Mouse (Mus musculus): ENCODE results near the gene Lipc. TPM values are rescaled to one million over a fixed set of nuclear protein-coding genes. Genes with fewer than 3 reads are reported as not detected.
A peak's percentile ranks its signal among the peaks of the same experiment; 100 is the strongest.

The Lipc gene
- total RNA-seq, 2 experiments from 2014 or later, result 0.22 TPM; not detected in 1

DNA sequence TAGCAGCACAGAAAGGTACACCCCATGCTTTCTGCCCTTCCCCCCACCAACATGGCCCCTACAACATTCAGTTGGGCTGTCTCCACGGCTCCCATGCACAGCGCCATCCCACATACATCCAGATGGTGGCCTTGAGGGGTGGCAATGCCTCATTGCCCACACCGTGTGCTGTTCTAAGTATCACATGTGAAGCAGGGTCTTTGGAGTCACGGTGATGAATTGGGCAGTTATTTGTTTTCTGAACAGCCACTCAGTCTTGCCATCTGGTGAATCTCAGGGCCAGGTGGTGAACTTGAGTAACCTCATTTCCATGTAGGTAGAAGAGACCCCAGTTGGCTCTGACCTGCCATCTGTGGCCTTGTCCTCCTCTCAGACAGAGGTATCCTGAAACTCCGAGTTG is 7.8 kb upstream of the Lipc start:
- no peak for ATAC-seq (replicated peaks; ENCODE audit: low FRiP score, low TSS enrichment, poor library complexity, severe bottlenecking)

DNA sequence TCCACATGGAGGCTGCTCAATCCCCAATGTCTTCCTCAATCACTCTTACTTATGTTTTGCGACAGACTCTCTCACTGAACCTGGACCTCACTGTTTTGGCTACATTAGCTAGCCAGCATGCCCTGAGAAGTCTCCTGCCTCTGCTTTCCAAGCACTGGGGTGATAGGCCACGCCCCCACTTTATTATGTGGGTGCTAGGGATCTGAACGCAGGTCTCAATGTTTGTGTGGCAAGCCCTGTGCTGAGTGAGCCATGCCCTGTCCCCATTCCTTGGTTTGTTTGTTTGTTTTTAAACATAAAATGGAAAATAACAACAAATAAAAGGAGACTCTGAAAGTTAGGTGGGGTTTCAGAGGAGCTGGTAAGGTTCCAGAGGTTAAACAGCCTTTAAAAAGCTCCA is 7.4 kb upstream of the Lipc start:
- no peak for ATAC-seq (replicated peaks; ENCODE audit: low FRiP score, low TSS enrichment, poor library complexity, severe bottlenecking)

DNA sequence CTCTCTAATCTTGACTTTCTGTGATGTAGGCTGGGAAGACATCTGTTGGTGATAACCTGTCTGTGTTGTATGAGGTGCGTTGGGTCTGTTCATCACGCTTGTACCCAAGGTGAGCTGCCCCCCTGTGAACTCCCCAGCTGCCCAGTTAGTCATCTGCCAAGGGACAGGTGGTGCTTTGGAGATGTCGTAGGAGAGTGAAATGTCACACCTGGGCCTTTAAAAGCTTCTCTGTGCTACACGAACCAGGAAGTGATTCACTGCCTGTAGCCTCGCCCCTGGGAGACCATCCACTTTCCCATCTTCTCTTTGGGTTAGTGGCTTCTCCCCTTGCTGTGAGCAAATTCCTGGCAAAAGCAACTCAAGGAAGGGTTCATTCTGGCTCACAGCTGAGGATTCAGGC is 6.4 kb upstream of the Lipc start:
- no peak for ATAC-seq (replicated peaks; ENCODE audit: low FRiP score, low TSS enrichment, poor library complexity, severe bottlenecking)

DNA sequence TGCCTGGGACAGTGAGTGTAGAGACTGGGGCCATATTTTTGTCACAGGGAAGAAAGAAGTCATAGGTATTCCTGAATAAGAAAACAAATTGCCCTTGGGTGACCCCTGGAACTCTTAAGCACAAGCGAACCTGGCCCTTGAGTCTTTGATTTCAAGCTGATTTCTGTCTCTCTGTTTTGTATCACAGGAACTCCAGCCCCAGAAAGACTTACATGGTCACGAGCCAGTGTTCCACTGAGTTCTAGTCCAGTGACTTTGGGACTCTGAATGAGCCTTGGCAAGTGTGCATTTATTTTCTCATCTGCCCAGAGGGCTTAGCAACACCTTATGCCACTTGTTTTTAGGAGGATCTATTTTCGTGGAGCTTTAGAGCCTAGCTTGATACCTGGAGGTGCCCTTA is 5.7 kb upstream of the Lipc start:
- ATAC-seq (replicated peaks; ENCODE audit: low FRiP score, low TSS enrichment, poor library complexity, severe bottlenecking), result no peak

DNA sequence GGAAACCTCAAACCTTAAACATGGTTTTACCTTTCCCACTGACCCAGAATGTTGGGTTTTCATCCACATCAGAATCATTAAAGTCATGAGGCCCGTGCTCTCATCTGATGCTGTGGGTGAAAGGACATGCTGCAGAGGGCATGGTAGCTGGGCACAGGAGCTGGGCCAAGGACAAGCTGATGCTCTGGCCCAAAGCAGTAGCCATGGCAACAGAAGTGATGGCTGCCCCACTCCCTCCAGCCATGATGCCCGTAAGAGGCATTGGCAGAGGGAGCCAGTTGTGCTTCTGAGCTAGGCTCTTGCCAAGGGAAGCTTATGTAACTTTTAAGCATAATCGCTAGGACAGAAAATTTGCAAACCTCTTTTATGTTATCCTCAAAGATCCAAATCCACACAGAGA is 2.2 kb upstream of the Lipc start:
- no peak for ATAC-seq (replicated peaks; ENCODE audit: low FRiP score, low TSS enrichment, poor library complexity, severe bottlenecking)

DNA sequence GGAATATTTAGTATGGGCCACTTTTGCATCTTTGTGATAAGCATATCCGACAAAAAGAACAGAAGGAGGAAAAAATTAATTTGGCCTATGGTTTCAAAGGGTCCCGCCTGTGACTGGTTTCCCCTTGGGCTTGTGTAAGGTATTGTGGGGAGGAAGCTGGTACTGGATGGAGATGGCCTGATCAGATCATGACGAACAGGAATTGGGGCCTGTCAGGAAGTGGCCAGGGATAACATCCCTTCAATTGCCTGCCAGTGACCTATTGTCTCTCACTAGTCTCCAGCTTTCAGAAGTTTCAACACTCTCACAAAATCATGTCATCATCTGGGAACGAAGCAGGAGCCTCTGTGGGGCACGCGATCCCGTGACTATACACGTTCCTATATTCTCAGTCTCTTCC is 2.7 kb downstream of the Lipc start:
- ATAC-seq (replicated peaks; ENCODE audit: low FRiP score, low TSS enrichment, poor library complexity, severe bottlenecking), result no peak

DNA sequence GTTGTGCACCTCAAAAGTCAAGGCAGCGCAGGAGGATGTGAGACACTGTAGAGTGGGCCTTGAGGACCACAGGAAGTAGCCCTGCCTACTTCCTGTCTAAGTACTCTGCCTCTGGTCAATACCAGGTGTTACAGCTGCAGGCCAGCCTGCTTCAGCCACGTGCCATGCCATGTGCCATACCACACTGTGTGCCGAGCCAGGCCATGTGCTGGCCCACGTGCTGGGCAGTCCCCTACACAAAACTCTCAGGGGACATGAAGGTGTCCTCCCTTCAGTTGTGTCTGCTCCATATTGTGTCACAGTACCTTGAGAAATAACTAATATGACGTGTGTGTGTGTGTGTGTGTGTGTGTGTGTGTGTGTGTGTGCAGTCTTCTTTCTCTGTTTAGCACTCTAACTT is 4.7 kb downstream of the Lipc start:
- ATAC-seq (replicated peaks; ENCODE audit: low FRiP score, low TSS enrichment, poor library complexity, severe bottlenecking), result no peak

DNA sequence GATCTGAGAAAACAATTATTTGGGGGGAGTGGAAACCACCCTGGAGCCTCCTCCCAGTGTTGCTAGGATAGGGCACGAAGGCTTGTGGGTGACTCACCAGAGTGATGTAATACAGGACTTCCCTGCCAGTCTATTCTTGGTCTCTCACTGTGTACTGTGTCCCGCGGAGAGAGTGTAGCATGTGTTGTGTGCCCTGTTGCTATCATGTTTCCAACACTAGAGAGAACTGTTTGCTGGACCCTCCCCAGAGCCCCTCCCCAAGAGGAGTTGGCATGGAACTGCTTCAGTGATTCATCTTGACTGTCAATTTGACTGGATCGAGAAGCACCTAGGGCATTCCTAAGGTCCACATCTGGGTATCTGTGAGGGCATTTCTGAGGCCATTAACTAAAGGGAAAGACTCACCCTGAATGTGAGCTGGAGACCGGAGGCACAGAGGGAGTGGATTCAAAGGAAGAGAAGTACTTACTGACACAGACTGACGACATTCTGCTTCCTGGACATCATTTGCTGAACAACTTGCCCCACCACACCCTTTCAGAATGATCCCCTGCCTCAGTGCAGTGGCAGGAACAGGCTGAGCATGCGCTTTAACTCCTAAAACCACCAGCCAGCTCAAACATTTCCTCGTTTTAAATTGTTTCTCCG is 9.2 kb downstream of the Lipc start:
- no peak for ATAC-seq (replicated peaks; ENCODE audit: low FRiP score, low TSS enrichment, poor library complexity, severe bottlenecking)

DNA sequence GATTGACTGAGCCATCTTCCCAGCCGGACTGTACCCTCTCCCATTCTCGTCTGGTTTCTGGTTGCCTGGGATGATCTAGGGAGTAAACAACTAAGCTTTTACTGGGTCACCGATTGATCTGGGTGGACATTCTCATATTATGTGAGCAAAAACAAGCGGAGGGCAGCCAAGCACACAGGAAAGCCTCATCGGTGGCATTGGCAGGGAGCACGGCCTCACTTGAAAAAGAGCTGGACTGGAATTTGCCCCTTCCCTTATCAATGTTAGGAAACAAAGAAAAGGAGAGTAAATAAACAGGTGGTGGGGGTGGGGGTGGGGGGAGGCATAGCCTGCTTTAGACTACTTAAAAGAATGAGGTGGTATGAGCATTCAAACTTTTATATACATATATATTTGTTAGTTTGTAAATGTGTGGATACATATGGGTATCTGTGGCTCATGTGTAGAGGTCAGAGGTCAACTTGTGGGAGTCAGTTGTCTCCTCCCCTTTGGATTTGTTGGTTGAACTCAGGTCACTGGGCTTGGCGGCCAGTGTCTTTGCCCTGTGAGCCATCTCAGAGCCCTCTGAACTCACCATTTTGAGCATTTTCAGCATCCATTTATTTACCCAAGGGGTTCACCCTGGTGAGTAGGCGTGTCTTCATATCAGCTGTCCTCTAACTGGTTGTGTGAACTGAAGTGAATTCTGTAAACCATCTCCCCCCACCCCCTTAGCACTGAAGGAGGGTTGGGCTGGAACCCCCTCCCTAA is 12.1 kb downstream of the Lipc start:
- no peak for ATAC-seq (replicated peaks; ENCODE audit: low FRiP score, low TSS enrichment, poor library complexity, severe bottlenecking)

DNA sequence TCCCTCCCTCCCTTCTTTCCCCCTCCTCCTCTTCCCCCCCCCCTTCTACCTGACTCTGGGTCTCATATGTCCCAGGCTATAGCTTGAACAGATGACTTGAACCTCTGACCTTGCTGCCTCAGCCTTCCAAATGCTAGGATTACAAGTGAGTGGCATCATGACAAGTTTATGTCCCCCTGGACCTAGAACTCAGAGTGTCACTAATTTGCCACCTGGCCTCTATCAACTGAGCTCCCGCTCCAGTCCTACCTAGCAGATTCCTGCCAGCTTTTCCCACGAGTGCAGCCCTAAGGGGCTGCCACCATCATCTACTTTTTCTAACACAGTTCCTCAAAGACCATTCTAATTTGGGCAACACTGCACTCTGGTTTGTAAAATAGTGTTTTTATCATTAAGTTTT is 13.2 kb downstream of the Lipc start:
- ATAC-seq (replicated peaks; ENCODE audit: low FRiP score, low TSS enrichment, poor library complexity, severe bottlenecking), result no peak

DNA sequence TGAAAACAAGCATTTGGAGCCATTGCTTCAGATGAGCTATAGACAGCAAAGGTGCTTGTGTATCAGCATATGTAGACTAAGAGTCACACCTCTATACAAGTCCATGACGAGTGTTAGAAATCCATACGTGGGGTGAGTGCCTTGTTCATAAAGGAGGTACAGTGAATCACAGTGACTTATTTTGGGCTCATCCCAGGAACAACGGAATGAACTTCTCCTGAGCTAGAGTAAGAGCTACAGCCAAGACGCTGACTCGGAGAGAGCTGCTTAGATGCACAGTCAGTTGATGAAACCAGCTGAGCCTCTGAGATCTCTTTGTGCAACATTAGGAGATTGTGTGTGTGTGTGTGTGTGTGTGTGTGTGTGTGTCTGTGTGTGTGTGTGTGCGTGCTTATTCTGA is 13.9 kb downstream of the Lipc start:
- no peak for ATAC-seq (replicated peaks; ENCODE audit: low FRiP score, low TSS enrichment, poor library complexity, severe bottlenecking)

DNA sequence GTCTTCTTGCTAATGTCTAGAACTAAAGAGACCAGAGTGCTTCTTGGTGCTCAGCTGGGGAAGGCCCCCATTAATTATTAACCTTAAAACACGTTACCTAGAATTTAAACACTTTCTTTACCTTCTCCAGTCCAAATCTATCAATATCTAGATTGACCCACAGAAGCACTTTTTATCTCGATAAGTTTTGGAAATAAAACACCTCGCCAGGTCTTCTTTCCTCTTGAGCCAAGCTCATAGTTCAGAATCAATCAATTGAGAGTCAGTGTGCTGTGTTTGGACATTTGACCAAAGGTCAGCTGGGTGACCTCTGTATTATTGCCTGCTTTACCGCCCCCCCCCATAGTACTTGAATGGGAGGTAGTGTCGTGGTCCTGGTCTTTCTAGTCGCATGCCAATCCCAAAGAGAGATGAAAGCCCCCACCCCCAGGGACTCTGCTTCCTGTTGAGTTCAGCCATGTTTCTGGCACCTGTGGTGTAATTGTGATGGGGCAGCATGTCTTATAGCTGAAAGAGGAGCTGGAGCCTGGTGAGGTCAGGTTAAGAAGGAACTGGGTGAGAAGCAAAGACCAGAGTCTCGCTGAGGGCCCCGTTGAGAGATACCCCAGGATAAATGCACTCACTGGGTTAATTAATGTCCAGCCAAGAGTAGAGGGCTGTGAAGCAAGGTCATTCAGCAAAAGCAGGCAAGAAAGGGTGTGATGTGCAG is 17.3 kb downstream of the Lipc start:
- ATAC-seq (replicated peaks; ENCODE audit: low FRiP score, low TSS enrichment, poor library complexity, severe bottlenecking), result no peak

DNA sequence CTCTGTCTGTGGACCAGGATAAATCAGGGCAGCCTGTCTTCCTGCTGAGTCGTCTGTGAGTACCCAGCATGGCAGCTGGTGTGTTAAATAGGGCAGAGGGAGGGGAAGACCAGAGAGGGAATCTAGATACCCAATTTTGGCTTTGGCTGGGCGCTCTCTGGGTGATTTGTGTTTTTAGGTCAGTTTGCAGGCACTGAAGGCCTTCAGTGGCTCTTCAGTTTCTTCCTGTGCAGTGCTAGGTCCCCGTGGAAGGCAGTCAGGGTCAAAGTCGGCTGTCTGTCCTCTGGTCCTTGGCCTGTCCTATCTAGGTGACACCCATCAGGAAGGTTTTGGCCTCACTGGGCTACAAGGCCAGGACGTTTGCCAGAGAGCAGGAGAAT is 21.4 kb downstream of the Lipc start:
- no peak for ATAC-seq (replicated peaks; ENCODE audit: low FRiP score, low TSS enrichment, poor library complexity, severe bottlenecking)

DNA sequence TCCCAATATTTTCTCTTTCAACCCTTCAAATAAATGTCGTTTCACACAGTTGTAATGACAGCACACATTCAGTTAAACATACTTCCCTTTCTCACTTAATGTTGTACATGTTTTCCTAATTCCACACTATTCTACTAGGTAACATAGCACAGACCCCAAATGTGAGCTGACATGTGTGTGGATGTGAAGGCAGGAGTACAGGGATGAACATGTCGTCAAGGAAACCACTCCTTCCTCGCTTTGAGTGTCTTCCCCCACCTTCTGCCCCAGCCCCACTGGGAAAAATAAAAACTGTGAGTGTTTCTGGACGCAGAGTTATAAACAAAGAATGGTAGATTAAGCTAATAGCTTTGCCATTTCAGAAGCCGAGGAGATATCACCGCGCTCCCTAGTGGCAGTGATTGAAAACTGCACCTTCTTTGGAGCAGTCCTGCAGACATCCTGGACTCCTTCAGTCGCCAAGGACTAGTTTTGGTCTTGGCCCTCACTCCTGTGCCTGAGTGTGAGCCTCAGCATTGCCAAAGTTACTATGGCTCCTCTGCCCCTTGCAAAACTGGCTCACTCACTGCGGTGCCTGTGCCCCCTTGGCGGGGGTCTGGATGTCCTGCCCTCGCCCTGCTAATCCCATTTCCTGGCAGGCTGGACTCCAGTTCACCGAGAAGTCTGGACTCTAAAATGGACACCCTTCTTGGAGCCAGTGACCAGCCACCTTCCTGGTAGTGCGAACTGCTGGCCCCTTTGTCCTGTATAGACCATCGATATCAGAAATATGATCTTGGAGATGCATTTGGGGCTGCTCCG is 22.0 kb downstream of the Lipc start:
- ATAC-seq (replicated peaks; ENCODE audit: low FRiP score, low TSS enrichment, poor library complexity, severe bottlenecking), result 0 out of 2 replicates have a peak, but pooled peaks have one; percentile 27

DNA sequence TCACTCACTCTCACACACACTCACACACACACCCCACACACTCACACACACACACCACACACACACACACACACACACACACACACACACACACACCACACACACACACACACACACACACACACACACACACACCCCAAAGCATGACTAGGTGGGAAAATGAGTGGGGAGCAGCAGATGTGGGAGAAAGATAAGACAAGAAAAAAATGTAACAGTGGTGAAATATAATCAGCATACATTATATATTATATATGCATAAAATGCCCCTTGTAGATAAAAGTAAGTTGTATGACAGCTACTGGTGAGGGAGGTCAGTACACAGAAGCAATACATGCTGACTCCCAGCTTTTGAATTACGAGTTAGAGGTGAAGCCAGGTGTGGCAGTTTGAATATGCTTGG is 23.6 kb downstream of the Lipc start:
- ATAC-seq (replicated peaks; ENCODE audit: low FRiP score, low TSS enrichment, poor library complexity, severe bottlenecking), result no peak

DNA sequence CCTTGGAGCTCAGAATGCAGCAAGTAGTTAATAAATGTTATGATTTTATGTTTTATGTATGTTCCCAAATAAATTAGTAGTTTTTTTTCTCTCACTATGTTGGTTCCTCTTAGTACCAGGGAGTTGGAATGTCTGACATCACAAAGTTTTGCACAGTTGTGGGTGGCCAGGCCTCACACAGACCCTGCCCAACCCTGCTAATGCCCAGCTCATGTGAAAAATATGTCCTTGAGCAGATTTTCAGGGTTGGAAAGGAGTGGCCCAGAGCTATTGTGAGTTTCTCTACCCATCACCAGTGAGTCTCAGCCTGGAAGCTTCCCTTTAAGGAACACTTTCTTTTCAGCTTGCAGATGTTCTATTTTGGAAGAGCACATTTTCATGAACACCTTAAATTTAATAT is 24.3 kb downstream of the Lipc start:
- no peak for ATAC-seq (replicated peaks; ENCODE audit: low FRiP score, low TSS enrichment, poor library complexity, severe bottlenecking)

DNA sequence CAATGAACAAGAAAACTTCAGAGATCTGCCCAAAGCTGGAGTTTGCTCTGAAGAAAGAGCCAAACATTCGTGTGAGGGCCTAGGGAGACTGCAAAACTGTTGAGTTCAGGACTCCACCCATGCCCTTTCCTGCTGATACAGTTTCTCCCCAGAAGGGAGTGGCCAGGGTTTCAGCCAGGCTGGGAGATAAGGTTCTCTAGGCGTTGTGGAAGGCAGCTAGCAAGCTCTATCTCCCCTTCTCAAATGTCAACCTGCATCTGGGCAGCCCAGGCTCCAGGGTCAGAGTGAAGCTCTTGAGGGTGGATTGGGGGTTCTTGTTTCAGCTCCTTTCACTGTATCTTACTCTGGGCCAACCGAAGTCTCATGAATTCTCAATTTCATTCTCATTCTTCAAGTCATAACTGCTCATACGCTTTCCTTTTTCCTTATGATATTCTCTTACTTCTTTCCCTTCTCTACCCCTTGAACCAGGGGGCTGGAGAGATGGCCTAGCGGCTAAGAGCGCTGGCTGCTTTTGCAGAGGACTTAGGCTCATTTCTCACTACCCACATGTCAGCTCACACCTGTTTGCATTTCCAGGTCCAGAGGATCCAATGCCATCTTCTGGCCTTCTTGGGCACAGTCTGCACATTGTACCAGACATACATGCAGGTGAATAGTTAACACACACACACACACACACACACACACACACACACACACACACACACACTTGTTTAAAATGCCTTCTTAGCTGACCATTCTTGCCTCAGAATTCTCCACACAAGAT is 25.0 kb downstream of the Lipc start:
- peak; percentile 84 for ATAC-seq (replicated peaks; ENCODE audit: low FRiP score, low TSS enrichment, poor library complexity, severe bottlenecking)

DNA sequence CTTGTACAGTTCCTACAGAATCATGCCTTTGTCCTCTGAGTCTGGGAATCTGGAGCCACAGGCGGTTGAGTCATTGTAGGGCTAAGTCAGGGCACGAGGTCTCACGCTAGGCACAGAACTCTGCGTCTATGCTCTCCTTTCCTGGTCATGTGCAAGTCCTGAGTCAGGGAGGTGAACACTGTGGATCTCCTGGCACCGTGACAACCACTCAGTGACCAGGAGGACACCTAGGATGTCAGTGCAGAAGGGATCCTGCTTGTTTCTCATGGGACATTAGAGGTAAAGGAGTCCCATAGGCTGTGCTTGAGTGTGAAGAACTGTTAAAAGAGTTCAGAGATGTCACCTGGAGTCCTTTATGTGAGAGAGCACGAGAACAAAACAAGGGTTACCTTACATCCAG is 26.8 kb downstream of the Lipc start:
- ATAC-seq (replicated peaks; ENCODE audit: low FRiP score, low TSS enrichment, poor library complexity, severe bottlenecking), result no peak

DNA sequence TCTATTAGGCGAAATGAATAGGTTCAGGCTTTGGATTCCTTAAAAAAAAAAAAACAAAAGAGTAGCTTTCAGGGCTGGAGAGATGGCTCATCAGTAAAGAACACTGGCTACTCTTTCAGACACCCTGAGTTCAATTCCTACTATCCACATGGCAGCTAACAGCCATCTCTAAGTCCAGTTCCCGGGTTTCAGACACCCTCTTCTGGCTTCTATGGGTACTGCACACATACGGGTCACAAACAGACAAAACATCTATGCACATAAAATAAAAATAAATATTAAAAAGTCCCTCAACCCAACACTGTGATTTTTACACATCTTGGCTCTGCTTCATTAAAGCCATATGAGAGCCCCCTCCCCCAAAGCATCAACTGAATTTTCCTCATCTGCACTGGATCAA is 27.3 kb downstream of the Lipc start:
- ATAC-seq (replicated peaks; ENCODE audit: low FRiP score, low TSS enrichment, poor library complexity, severe bottlenecking), result no peak

Measured in megakaryocyte-erythroid progenitor cell, adult 5-6 weeks (primary cell).